Mouse (Mus musculus) CD4-positive, CD25-positive, alpha-beta regulatory T cell, adult 2 months (primary cell): Measurements from ENCODE around the gene Ikzf4.
A peak's percentile ranks its signal among the peaks of the same experiment; 100 is the strongest.

Experiments used
- DNase-seq: peaks from one replicate; pipeline ENCODE4 v3.0.0-alpha.2; 2012; ENCODE audit warnings: low read depth, low spot score

Gene Ikzf4

DNA sequence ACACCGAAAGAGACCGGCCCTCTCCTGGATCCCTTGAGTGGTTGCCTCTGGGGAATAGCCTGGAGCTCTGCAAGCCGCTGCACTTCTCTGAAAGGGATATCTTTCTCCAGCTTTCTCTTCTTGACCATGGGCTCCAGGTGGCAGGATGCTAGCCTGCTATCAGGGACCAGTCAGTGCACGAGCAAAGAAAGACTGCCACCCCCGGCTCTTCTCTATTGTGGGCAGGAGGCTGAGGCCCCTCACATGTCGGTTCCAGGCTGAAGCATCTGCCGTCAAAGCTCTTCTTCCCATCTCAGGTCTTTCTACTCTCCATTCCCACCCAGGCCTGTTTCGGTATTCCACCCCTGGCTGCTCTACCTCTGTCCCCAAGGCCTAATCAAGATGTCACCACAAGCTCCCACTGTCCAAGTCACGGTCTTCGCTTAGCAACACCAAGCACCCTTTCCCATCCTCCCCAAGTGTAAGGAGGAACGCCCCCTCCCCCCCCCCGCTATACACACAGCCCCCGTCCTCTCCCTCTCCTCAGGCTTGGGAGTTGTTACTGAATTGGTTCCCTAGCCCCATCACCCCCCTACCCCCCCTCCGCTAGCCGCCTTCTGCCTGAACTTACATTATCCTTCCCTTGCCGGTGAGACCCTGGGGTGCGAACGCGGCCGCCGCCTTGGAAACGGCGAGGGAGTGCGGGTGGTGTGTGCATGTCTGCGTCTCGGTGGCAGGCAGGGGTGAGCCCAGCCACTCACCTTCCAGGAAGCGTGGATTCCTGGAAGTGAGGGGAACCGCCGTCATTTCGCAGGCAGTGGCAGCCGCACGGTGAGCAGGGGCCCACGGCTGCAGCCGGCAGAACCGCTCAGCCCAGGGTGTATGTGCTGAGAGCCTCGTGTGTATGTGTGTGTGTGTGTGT, at the start of gene Ikzf4:
TSS of gene Ikzf4 (minus strand) at position 881 of the 901 bp plus-strand sequence.
- DNase-seq = peak; percentile 84

GRCm38 (mm10) chr10:128695411-128695991, 49.7 kb upstream of the Ikzf4 start:
- no peak for DNase-seq

GRCm38 (mm10) chr10:128674469-128675008, 28.7 kb upstream of the Ikzf4 start:
- peak; percentile 78 for DNase-seq

DNA sequence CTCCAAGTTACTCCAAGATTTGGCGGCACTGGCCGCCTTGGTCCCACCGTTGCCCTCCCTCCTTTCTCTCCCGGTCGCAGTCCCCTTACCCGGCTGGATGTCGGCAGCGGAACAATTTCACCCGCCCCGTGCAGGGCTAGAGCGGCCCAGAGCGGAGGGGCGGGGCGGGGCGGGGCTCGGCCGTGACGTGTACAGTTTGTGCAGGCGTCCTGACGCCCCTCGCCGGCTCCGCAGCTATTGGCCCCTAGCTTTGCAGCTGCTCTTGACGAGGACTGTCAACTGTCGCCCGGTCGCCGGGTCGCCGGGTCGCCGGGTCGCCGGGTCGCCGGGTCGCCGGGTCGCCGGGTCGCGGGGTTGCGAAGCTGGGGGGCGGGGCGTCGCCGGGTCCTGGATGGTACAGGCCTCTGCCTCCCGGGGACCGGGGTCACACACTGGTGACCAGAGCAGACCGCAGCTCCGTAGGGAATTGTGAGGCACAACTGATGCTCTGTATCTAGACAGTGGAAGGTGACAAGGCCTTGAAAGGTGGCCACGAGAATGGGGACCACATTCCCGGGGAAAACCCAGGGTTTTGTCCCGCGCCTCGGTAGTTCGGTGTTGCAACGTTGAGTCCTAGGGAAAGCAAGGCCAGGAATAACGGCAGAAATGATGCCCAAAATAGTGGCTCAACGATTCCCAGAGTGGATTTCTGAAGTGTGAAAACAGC, 28.1 kb upstream of the Ikzf4 start, which contains the start of gene Suox:
TSS of gene Suox (minus strand) at position 311 of the 706 bp plus-strand sequence.
- DNase-seq = peak; percentile 94

DNA sequence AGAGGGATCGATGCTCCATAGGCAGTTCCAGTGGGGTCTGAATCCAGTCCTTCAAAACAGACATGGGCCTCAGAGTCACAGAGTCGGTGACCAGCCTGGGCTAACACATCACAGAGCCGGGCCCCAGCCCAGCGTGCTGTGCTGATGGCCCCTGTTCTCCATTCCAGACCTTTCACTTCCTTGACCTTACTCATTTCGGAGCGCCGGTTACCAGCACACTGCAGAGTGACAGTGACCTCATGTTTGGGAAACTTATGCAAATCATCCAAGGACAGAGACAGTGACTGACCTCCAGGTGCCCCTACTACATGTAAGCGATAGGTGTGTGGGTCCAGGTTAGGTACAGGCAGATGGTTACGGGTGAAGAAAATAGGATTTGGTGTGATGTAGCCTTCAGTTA, 25.4 kb upstream of the Ikzf4 start:
- DNase-seq = no peak

GRCm38 (mm10) chr10:128668790-128669672, 23.2 kb upstream of the Ikzf4 start:
- peak; percentile 76 for DNase-seq

- no peak for DNase-seq
These were observed 20.0 kb upstream of the Ikzf4 start for GRCm38 (mm10) chr10:128665806-128666205.

GRCm38 (mm10) chr10:128665307-128665706, 19.5 kb upstream of the Ikzf4 start:
- peak; percentile 35 for DNase-seq

DNA sequence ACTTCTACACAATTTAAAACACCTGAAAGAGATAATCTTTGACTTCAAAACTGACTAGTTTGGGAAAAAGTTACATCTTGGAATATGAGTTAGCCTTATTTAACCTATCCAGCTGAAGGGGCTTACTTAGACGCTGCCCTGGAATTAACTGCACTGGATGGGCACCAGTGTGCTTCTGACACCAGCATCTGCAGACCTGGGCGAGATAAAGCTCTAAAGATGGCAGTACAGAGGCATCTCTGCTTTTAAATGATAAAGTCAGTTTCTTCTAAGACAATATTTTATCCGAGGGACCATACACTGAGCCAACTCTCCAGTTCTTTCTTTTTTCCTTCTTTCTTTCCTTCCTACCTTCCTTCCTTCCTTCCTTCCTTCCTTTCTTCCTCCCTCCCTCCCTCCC, 19.0 kb upstream of the Ikzf4 start:
- DNase-seq = no peak

GRCm38 (mm10) chr10:128663441-128664220, 17.8 kb upstream of the Ikzf4 start:
- DNase-seq = peak; percentile 29

DNA sequence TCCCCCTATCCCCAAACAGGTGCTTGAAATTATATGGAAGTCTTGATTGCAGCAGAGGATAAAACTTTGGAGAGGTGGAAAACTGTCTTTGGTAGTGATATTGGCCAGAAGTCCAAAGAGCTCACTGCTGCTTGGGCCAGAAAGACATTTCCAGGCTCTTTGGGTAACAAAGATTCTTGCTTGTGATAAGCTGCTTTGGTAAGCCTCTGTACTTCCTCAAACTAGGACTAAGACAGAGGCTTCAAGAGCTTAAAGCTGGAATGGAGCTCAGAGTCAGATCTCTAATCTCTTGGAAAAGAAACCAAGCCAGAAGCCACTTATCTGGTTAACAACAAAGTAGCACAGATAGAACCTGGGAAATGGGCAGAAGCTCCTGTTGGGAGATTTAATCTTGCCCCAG, 16.7 kb upstream of the Ikzf4 start:
- DNase-seq = no peak

DNA sequence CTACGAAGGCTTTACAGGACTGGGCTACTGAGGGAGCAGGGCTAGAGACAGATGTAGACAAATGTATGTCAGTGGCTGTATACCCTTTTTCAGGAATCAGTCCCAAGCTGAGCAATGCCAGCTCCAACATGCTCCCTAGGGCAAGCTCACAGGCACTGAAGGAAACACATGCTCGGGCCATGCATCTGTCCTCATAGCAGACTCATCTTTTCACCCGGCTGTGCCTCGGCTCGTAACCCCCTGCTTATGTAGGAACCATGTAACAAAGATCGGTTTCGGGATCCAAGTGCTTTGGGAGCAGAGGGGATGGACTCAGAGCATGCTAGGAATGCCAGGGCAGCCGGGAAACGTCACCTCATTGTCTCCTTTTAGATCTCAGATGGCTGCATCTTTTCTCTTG, 13.7 kb upstream of the Ikzf4 start:
- DNase-seq = no peak

DNA sequence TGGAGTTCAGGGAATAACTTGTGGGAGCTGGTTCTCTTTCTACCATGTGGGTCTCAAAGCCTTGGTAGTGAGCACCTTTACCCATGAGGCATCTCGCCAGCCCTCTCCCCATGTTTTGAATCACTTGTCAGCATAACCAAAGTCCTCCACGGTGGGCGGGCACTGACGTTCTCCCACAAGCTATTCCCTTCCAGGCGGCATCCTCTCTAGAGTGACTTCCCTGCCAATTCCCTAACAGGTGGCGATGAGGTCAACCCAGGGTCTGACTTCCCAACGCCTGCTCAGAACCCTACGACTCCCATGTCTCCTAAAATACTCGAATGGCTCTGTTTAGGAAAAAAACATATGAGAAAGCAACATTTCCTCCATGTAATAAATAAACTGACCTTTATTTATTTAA, 12.1 kb upstream of the Ikzf4 start:
- DNase-seq = no peak

DNA sequence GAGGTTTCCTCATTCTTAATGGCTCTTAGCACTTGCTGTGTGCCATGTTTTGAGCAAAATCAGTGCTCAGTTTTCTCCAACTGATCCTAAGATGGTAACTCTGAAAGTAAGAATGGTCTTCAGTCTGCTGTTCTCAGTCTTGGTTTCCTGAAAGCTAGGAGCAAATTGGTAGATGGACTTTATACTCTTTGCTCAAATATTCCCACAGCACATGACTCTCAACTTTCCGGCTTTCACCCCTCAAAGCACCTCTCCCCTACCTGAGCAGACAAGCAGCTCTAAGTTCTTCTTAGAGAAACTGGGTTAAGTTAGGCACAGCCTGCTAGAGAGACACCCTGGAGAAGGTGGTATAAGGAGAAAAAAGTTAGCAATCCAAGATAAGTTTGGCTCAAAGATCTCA, 10.9 kb upstream of the Ikzf4 start:
- DNase-seq = no peak

DNA sequence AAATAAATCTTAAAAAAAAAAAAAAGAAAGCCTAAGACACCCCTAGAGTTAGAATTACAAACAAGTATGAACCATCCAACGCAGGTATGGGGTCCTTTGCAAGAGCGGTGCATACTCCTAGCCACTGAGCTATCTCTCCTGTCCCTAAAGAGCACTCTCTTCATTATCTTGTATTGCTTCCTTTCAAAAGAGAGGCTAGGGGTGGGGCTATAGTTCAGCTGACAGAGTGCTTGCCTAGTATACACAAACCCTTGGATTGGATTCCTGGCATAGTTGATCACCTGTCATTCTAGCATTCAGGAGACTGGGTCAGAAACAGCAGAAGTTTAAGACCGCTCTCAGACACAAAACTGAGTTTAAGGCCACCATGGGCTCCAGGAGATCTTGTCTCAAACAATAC, 9.5 kb upstream of the Ikzf4 start:
- DNase-seq = no peak

- DNase-seq = no peak
These were observed 8.1 kb upstream of the Ikzf4 start for GRCm38 (mm10) chr10:128653866-128654265.

GRCm38 (mm10) chr10:128646139-128647089, 623 bp upstream of the Ikzf4 start:
- DNase-seq = peak; percentile 72

GRCm38 (mm10) chr10:128642749-128643148, 3.0 kb downstream of the Ikzf4 start:
- peak; percentile 72 for DNase-seq

GRCm38 (mm10) chr10:128641871-128642270, 3.9 kb downstream of the Ikzf4 start:
- DNase-seq = peak; percentile 41
